Mouse (Mus musculus) myocyte (in vitro differentiated cells): Measurements from ENCODE around the gene Treml1.

Source experiments
- MYOG ChIP-seq, 3 experiments: IDR thresholded peaks; one replicate each; pipeline ENCODE4 v1.6.1; 2011; ENCODE audit warnings: control low read depth in 2 of 3, low read depth in 2 of 3, mild to moderate bottlenecking in 2 of 3; ENCODE audit not compliant: insufficient read length in 2 of 3, control insufficient read depth in 1 of 3, insufficient read depth in 1 of 3
- POLR2A ChIP-seq: IDR thresholded peaks from one replicate; pipeline ENCODE4 v1.6.1; 2011; ENCODE audit warnings: low read depth, mild to moderate bottlenecking, control low read depth, moderate library complexity; ENCODE audit not compliant: insufficient read length

- no peak for TF ChIP-seq MYOG (IDR thresholded peaks at IDR 0.05; ENCODE audit: control insufficient read depth in 1 of 3, insufficient read depth in 1 of 3, insufficient read length in 2 of 3, low read depth in 2 of 3)
- TF ChIP-seq POLR2A: no peak
Measured at GRCm38 (mm10) chr17:48379050-48379449, 19.3 kb downstream of the Treml1 start.
